Mouse (Mus musculus) CH12.LX (cell line): ENCODE measurements at regions not wholly inside any gene's neighbourhood (a gene's known extent, or its start where the extent isn't known, plus 50 kb on each side); places are given as distances from the start of the nearest gene placed in this dataset.

ENCODE experiments used
- DNase-seq: peaks from one replicate; pipeline ENCODE4 v3.0.0-alpha.2; 2013; ENCODE audit errors: extremely low read depth
- H3K27ac ChIP-seq: 2 replicates; pipeline ENCODE4 v1.5.1; 2012; ENCODE audit warnings: low read depth, mild to moderate bottlenecking, control low read depth, moderate library complexity; ENCODE audit not compliant: insufficient read depth
- H3K27me3 ChIP-seq: replicated peaks from 2 replicates; pipeline ENCODE3; 2012; ENCODE audit warnings: inconsistent platforms
- H3K36me3 ChIP-seq, 2 experiments: replicated peaks in 1 of 2; 2 replicates each; pipeline versions ENCODE3 to v1.6.1; 2012; ENCODE audit warnings: inconsistent platforms in 1 of 2, low read length in 1 of 2, mild to moderate bottlenecking in 1 of 2, mixed read lengths in 1 of 2, moderate library complexity in 1 of 2; ENCODE audit not compliant: control insufficient read depth in 1 of 2, insufficient read depth in 1 of 2
- H3K4me1 ChIP-seq, 2 experiments: 2 replicates each; pipeline ENCODE4 v1.6.1; 2012; ENCODE audit warnings: inconsistent platforms in 1 of 2, moderate library complexity in 1 of 2; ENCODE audit not compliant: insufficient read depth in 2 of 2, control insufficient read depth in 1 of 2
- H3K4me2 ChIP-seq: 2 replicates; pipeline ENCODE4 v1.6.1; 2012; ENCODE audit warnings: low read depth, mild to moderate bottlenecking, control low read depth; ENCODE audit not compliant: poor library complexity, insufficient read depth, severe bottlenecking
- H3K4me3 ChIP-seq, 3 experiments: fragments of 150-350 bp in 1 of 3; sonication (generic) in 1 of 3; replicated peaks in 1 of 3; 2 replicates each; pipeline versions ENCODE3 to v1.5.1; 2011 to 2012; ENCODE audit warnings: low read depth in 2 of 3, low read length in 2 of 3, mild to moderate bottlenecking in 2 of 3, moderate library complexity in 2 of 3, control low read depth in 1 of 3, improper control_type of control experiment in 1 of 3, inconsistent platforms in 1 of 3, mixed read lengths in 1 of 3; ENCODE audit not compliant: poor library complexity in 1 of 3
- H3K79me2 ChIP-seq: replicated peaks from 2 replicates; pipeline ENCODE4 v1.6.1; 2012; ENCODE audit warnings: mild to moderate bottlenecking, moderate library complexity; ENCODE audit not compliant: control insufficient read depth, poor library complexity, insufficient read depth, severe bottlenecking; ENCODE audit errors: extremely low read depth
- H3K9ac ChIP-seq: 2 replicates; pipeline ENCODE4 v1.6.1; 2012; ENCODE audit warnings: low read depth, mild to moderate bottlenecking, control low read depth, moderate library complexity; ENCODE audit not compliant: insufficient read depth
- H3K9me3 ChIP-seq: replicated peaks from 2 replicates; pipeline ENCODE3; 2012; ENCODE audit warnings: low read length, inconsistent platforms, mixed read lengths
- BHLHE40 ChIP-seq: IDR thresholded peaks from 2 replicates; pipeline ENCODE4 v1.6.1; 2011; ENCODE audit warnings: mild to moderate bottlenecking, low read depth, low read length, improper control_type of control experiment
- CHD1 ChIP-seq: IDR thresholded peaks from 2 replicates; pipeline ENCODE4 v1.6.1; 2012; ENCODE audit warnings: low read depth, low read length, improper control_type of control experiment, inconsistent platforms
- CHD2 ChIP-seq: IDR thresholded peaks from 2 replicates; pipeline ENCODE4 v1.6.1; 2011; ENCODE audit warnings: low read length, improper control_type of control experiment
- CTCF ChIP-seq, 2 experiments: IDR thresholded peaks in 1 of 2; conservative IDR thresholded peaks in 1 of 2; 2 replicates each; pipeline ENCODE4 v1.5.1; 2011 to 2012; ENCODE audit warnings: low read depth in 2 of 2, low read length in 2 of 2, improper control_type of control experiment in 1 of 2, inconsistent platforms in 1 of 2, mild to moderate bottlenecking in 1 of 2, moderate library complexity in 1 of 2
- ELF1 ChIP-seq: IDR thresholded peaks from 2 replicates; pipeline ENCODE4 v1.6.1; 2014; ENCODE audit warnings: low read depth, mild to moderate bottlenecking, inconsistent platforms, low read length, improper control_type of control experiment
- ETS1 ChIP-seq: conservative IDR thresholded peaks from 2 replicates; pipeline ENCODE4 v1.6.1; 2012; ENCODE audit warnings: low read depth, mild to moderate bottlenecking, inconsistent platforms, low read length, improper control_type of control experiment, moderate library complexity
- GABPA ChIP-seq: IDR thresholded peaks from 2 replicates; pipeline ENCODE4 v1.6.1; 2012; ENCODE audit warnings: low read depth, low read length, improper control_type of control experiment, inconsistent platforms; ENCODE audit not compliant: insufficient replicate concordance
- HCFC1 ChIP-seq: IDR thresholded peaks from 2 replicates; pipeline ENCODE4 v1.6.1; 2012; ENCODE audit warnings: low read depth, mild to moderate bottlenecking, inconsistent platforms, low read length, improper control_type of control experiment
- IRF4 ChIP-seq: IDR thresholded peaks from 2 replicates; pipeline ENCODE4 v1.6.1; 2014; ENCODE audit warnings: low read depth, mild to moderate bottlenecking, inconsistent platforms, low read length, improper control_type of control experiment
- JUN ChIP-seq: IDR thresholded peaks from 2 replicates; pipeline ENCODE4 v1.6.1; 2011; ENCODE audit warnings: low read depth, mild to moderate bottlenecking, low read length, improper control_type of control experiment, moderate library complexity; ENCODE audit not compliant: insufficient read depth
- JUND ChIP-seq: conservative IDR thresholded peaks from 2 replicates; pipeline ENCODE4 v1.6.1; 2011; ENCODE audit warnings: low read depth, low read length, improper control_type of control experiment
- KAT2A ChIP-seq: IDR thresholded peaks from 2 replicates; pipeline ENCODE4 v1.6.1; 2012; ENCODE audit warnings: low read length, improper control_type of control experiment, inconsistent platforms; ENCODE audit not compliant: insufficient replicate concordance
- MAZ ChIP-seq: IDR thresholded peaks from 2 replicates; pipeline ENCODE4 v1.6.1; 2012; ENCODE audit warnings: low read depth, mild to moderate bottlenecking, inconsistent platforms, low read length, improper control_type of control experiment, moderate library complexity
- MEF2A ChIP-seq: IDR thresholded peaks from 2 replicates; pipeline ENCODE4 v1.6.1; 2014; ENCODE audit warnings: low read depth, mild to moderate bottlenecking, inconsistent platforms, low read length, improper control_type of control experiment, borderline replicate concordance
- MXI1 ChIP-seq: IDR thresholded peaks from 2 replicates; pipeline ENCODE4 v1.6.1; 2011; ENCODE audit warnings: mild to moderate bottlenecking, low read depth, low read length, improper control_type of control experiment
- MYC ChIP-seq: IDR thresholded peaks from 2 replicates; pipeline ENCODE4 v1.6.1; 2011; ENCODE audit warnings: low read depth, mild to moderate bottlenecking, improper control_type of control experiment, low read length
- NELFE ChIP-seq: IDR thresholded peaks from 2 replicates; pipeline ENCODE4 v1.6.1; 2011; ENCODE audit warnings: low read depth, low read length, improper control_type of control experiment
- PAX5 ChIP-seq: IDR thresholded peaks from 2 replicates; pipeline ENCODE4 v1.6.1; 2012; ENCODE audit warnings: low read length, inconsistent platforms, mixed read lengths
- POLR2AphosphoS2 ChIP-seq: IDR thresholded peaks from 2 replicates; pipeline ENCODE4 v1.6.1; 2011; ENCODE audit warnings: low read depth, low read length, improper control_type of control experiment
- RAD21 ChIP-seq: IDR thresholded peaks from 2 replicates; pipeline ENCODE4 v1.6.1; 2011; ENCODE audit warnings: low read depth, mild to moderate bottlenecking, low read length, improper control_type of control experiment, moderate library complexity
- SIN3A ChIP-seq: IDR thresholded peaks from 2 replicates; pipeline ENCODE4 v1.6.1; 2012; ENCODE audit warnings: low read length, improper control_type of control experiment, inconsistent platforms
- SMC3 ChIP-seq: IDR thresholded peaks from 2 replicates; pipeline ENCODE4 v1.6.1; 2011; ENCODE audit warnings: low read depth, low read length, improper control_type of control experiment
- TBP ChIP-seq: conservative IDR thresholded peaks from 2 replicates; pipeline ENCODE4 v1.6.1; 2011; ENCODE audit warnings: low read depth, low read length, improper control_type of control experiment
- TCF12 ChIP-seq: IDR thresholded peaks from 2 replicates; pipeline ENCODE4 v1.6.1; 2014; ENCODE audit warnings: low read depth, mild to moderate bottlenecking, inconsistent platforms, low read length, improper control_type of control experiment
- USF2 ChIP-seq: conservative IDR thresholded peaks from 2 replicates; pipeline ENCODE4 v1.6.1; 2011; ENCODE audit warnings: low read depth, low read length, improper control_type of control experiment
- ZC3H11A ChIP-seq: IDR thresholded peaks from 2 replicates; pipeline ENCODE4 v1.6.1; 2012; ENCODE audit warnings: low read depth, mild to moderate bottlenecking, inconsistent platforms, low read length, improper control_type of control experiment
- ZKSCAN1 ChIP-seq: IDR thresholded peaks from 2 replicates; pipeline ENCODE4 v1.6.1; 2012; ENCODE audit warnings: low read depth, inconsistent platforms, low read length, improper control_type of control experiment, borderline replicate concordance
- ZNF384 ChIP-seq: IDR thresholded peaks from 2 replicates; pipeline ENCODE4 v1.6.1; 2012; ENCODE audit warnings: low read depth, low read length, improper control_type of control experiment, inconsistent platforms
- dilution Hi-C: fragments of 300-500 bp; cut with MboI; formaldehyde crosslinking; loops from 2 replicates; pipeline ENCODE4 v1.14.3; 2020; ENCODE audit warnings: low sequenced_read_pairs; ENCODE audit not compliant: extremely low pct_unique_long_range_greater_than_20kb, extremely low pct_ligation_motif_present
- in situ Hi-C: fragments of 300-500 bp; cut with MboI; formaldehyde crosslinking; loops from 3 replicates; pipeline ENCODE4 v1.14.3; 2019; ENCODE audit warnings: low sequenced_read_pairs, low pct_ligation_motif_present, low pct_unique_long_range_greater_than_20kb, mixed read lengths

GRCm38 (mm10) chr13:107931216-107931615, 113.0 kb upstream of the Smim15 start:
- Histone ChIP-seq H3K4me1 (peaks cover 19 to 33% of the 10 kb centered on the region in 2 experiments), H3K27me3 (no peaks in the 10 kb centered on the region), H3K36me3 (no peaks in the 10 kb centered on the region), H3K9me3 (no peaks in the 10 kb centered on the region), H3K4me2 (0 out of 2 replicates have a peak overlapping the region, but pooled peaks have one; percentile 23), H3K79me2 (no peaks in the 10 kb centered on the region), H3K4me3 (no peak overlapping the region), H3K27ac (no peak overlapping the region), H3K9ac (no peak overlapping the region)
- no peak for DNase-seq
- in situ Hi-C loops: no loop called here
- dilution Hi-C loops: no loop called here
- no peak for TF ChIP-seq MXI1
- TF ChIP-seq CHD1: no peak
- TF ChIP-seq ZKSCAN1: no peak
- no peak for TF ChIP-seq BHLHE40
- no peak for TF ChIP-seq PAX5
- TF ChIP-seq HCFC1: no peak
- no peak for TF ChIP-seq CTCF (conservative IDR thresholded peaks at IDR 0.05 in 1 of 2, IDR thresholded peaks at IDR 0.05 in 1 of 2; ENCODE audit: low read depth in 2 of 2, low read length in 2 of 2)
- TF ChIP-seq ETS1: no peak
- TF ChIP-seq ELF1: no peak
- TF ChIP-seq NELFE: no peak
- no peak for TF ChIP-seq CHD2
- no peak for TF ChIP-seq SIN3A
- no peak for TF ChIP-seq MYC
- TF ChIP-seq SMC3: no peak
- no peak for TF ChIP-seq USF2
- TF ChIP-seq KAT2A: no peak
- TF ChIP-seq JUN: no peak

GRCm38 (mm10) chr13:107927499-107928215, 116.6 kb upstream of the Smim15 start:
- Histone ChIP-seq H3K9ac (no peak overlapping the region), H3K79me2 (no peaks in the 10 kb centered on the region), H3K36me3 (no peaks in the 10 kb centered on the region), H3K9me3 (no peaks in the 10 kb centered on the region), H3K4me2 (no peak overlapping the region), H3K4me3 (no peak overlapping the region), H3K4me1 (peaks cover 9 to 23% of the 10 kb centered on the region in 2 experiments), H3K27me3 (no peaks in the 10 kb centered on the region), H3K27ac (no peak overlapping the region)
- TF ChIP-seq JUND (no peak), KAT2A (no peak), POLR2AphosphoS2 (no peak), CHD2 (no peak), RAD21 (peak; percentile 27), GABPA (no peak), MEF2A (no peak), TCF12 (no peak), SMC3 (peak; percentile 57), SIN3A (no peak), BHLHE40 (no peak), NELFE (no peak), ZC3H11A (no peak), MAZ (no peak), ETS1 (no peak), ZKSCAN1 (no peak), TBP (no peak), HCFC1 (no peak), IRF4 (no peak), PAX5 (no peak), MXI1 (no peak), ZNF384 (no peak), USF2 (no peak), CTCF (conservative IDR thresholded peaks at IDR 0.05 in 1 of 2, IDR thresholded peaks at IDR 0.05 in 1 of 2; ENCODE audit: low read depth in 2 of 2, low read length in 2 of 2) (peak in 1 of 2 experiments; percentile 55; a peak in 2 of 4 replicates)
- dilution Hi-C loops: no loop called here
- in situ Hi-C loops: no loop called here
- no peak for DNase-seq
